Mouse (Mus musculus) neural tube, embryonic 11.5 days (tissue): ENCODE measurements at regions not wholly inside any gene's neighbourhood (a gene's known extent, or its start where the extent isn't known, plus 50 kb on each side); places are given as distances from the start of the nearest gene placed in this dataset.

Experiments used
- ATAC-seq: fragments of 200-750 bp; cut with Nextera tagmentation; 2 replicates; pipeline ENCODE4 v1.8.0; 2017; ENCODE audit warnings: moderate number of reproducible peaks, mild to moderate bottlenecking, moderate TSS enrichment, moderate library complexity; ENCODE audit not compliant: insufficient read depth, low FRiP score, low TSS enrichment
- DNase-seq: peaks from one replicate; pipeline ENCODE4 v3.0.0-alpha.2; 2015; ENCODE audit warnings: low spot score
- H3K27ac ChIP-seq: fragments of 300-500 bp; sonication (generic); 2 replicates; pipeline ENCODE4 v1.5.1; 2014; ENCODE audit warnings: low read depth, mild to moderate bottlenecking, low read length
- H3K27me3 ChIP-seq: fragments of 300-500 bp; sonication (generic); 2 replicates; pipeline ENCODE4 v1.6.1; 2014; ENCODE audit warnings: mild to moderate bottlenecking, low read length, mixed read lengths; ENCODE audit not compliant: control insufficient read depth, insufficient read depth
- H3K36me3 ChIP-seq: fragments of 300-500 bp; sonication (generic); 2 replicates; pipeline ENCODE4 v1.6.1; 2014; ENCODE audit warnings: mild to moderate bottlenecking, low read length, moderate library complexity, mixed read lengths; ENCODE audit not compliant: control insufficient read depth, insufficient read depth
- H3K4me1 ChIP-seq: fragments of 300-500 bp; sonication (generic); 2 replicates; pipeline ENCODE4 v1.6.1; 2014; ENCODE audit warnings: low read length, mixed read lengths; ENCODE audit not compliant: control insufficient read depth, insufficient read depth
- H3K4me2 ChIP-seq: fragments of 300-500 bp; sonication (generic); 2 replicates; pipeline ENCODE4 v1.6.1; 2014; ENCODE audit warnings: low read depth, mild to moderate bottlenecking, moderate library complexity
- H3K4me3 ChIP-seq: fragments of 300-500 bp; sonication (generic); 2 replicates; pipeline ENCODE4 v1.5.1; 2014; ENCODE audit warnings: low read depth, low read length
- H3K9ac ChIP-seq: fragments of 300-500 bp; sonication (generic); 2 replicates; pipeline ENCODE4 v1.6.1; 2014; ENCODE audit warnings: mild to moderate bottlenecking, low read length
- H3K9me3 ChIP-seq: fragments of 300-500 bp; sonication (generic); 2 replicates; pipeline ENCODE4 v1.6.1; 2016; ENCODE audit warnings: low read length; ENCODE audit not compliant: control insufficient read depth
- WGBS: fragments of 180-500 bp; shearing (Covaris S2); extraction: QIAGEN DNeasy Blood & Tissue Kit; methylation state at CpG from one replicate; pipeline ENCODE4 v1.1.7; 2014; 5-methylcytosine and 5-hydroxymethylcytosine counted together

- Histone ChIP-seq H3K4me2 (no peak overlapping the region), H3K9ac (no peak overlapping the region), H3K4me3 (no peak overlapping the region), H3K36me3 (no peaks in the 10 kb centered on the region), H3K27me3 (no peaks in the 10 kb centered on the region), H3K9me3 (no peaks in the 10 kb centered on the region), H3K4me1 (peaks cover 2% of the 10 kb centered on the region; the same call in 1 of the 2 replicates), H3K27ac (no peak overlapping the region)
- DNase-seq (no peak), ATAC-seq (no peak)
- whole genome bisulfite sequencing, result 73% methylated on average over 7 of the region's 7 CpGs
Measured at GRCm38 (mm10) chr13:84021771-84022170, 200.3 kb upstream of the Tmem161b start.

DNA sequence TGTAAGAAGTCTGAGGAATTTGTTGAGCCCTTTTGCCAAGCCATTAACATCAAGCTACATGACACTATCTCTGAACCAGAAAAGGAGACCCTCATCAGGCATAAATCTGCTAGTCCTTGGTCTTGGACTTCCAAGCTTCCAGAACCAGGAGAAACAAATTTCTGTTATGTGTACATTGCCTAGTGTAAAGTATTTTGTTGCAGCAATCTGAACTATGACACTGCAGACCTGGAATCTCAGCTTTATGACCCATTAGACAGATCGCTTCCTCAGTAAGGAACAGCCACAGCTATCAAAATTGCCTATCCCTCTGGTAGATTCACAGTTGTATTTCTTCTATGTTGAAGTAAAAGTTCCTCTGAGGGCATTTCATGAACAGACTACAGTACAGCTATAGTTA, 199.1 kb upstream of the Tmem161b start:
- DNase-seq (no peak), ATAC-seq (no peak)
- Histone ChIP-seq H3K9me3 (no peaks in the 10 kb centered on the region), H3K9ac (no peak overlapping the region), H3K4me2 (no peak overlapping the region), H3K4me1 (peaks cover 2% of the 10 kb centered on the region; the same call in 1 of the 2 replicates), H3K36me3 (no peaks in the 10 kb centered on the region), H3K27ac (no peak overlapping the region), H3K27me3 (no peaks in the 10 kb centered on the region), H3K4me3 (no peak overlapping the region)
- WGBS, result 85% methylated on average over 1 of the region's 1 CpGs

- Histone ChIP-seq H3K4me1 (peaks cover 2% of the 10 kb centered on the region; the same call in 1 of the 2 replicates), H3K9me3 (no peaks in the 10 kb centered on the region), H3K9ac (no peak overlapping the region), H3K4me3 (no peak overlapping the region), H3K27ac (no peak overlapping the region), H3K4me2 (no peak overlapping the region), H3K27me3 (no peaks in the 10 kb centered on the region), H3K36me3 (no peaks in the 10 kb centered on the region)
- DNase-seq, result no peak
- WGBS, result 55% methylated on average over 5 of the region's 5 CpGs
- ATAC-seq, result peak; percentile 58; the same call in 1 of the 2 replicates
Measured at GRCm38 (mm10) chr13:84023637-84024036, 198.5 kb upstream of the Tmem161b start.

GRCm38 (mm10) chr13:84025348-84025747, 196.7 kb upstream of the Tmem161b start:
- H3K9me3 ChIP-seq, result no peaks in the 10 kb centered on the region
- H3K4me3 ChIP-seq, result no peak overlapping the region
- H3K9ac ChIP-seq, result no peak overlapping the region
- no peak overlapping the region for H3K4me2 ChIP-seq
- ATAC-seq (no peak), DNase-seq (no peak)
- no peaks in the 10 kb centered on the region for H3K36me3 ChIP-seq
- H3K4me1 ChIP-seq, result peaks cover 2% of the 10 kb centered on the region; the same call in 1 of the 2 replicates
- no peak overlapping the region for H3K27ac ChIP-seq
- H3K27me3 ChIP-seq, result no peaks in the 10 kb centered on the region
- WGBS, result 91% methylated on average over 2 of the region's 2 CpGs

DNA sequence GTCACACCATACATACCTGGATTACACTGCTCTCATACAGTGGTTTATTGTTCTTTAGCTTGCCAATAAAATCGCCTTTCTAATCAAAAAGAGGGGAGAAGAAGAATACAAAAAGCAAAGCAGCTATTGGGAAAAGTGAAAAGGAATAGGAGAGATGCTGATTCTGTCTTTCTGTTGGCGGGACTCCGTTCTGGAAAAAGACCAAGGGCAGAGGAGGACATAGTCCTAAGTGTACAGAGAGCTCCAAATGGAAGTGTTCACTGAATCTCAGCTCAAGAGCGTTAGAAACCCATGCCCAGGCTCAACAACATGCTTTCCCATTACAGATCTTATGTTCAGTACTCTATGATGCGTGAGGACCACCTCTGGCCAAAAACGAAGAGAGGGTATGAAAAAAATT, 174.4 kb upstream of the Tmem161b start:
- no peak for DNase-seq
- H3K4me1 ChIP-seq, result no peaks in the 10 kb centered on the region
- no peaks in the 10 kb centered on the region for H3K27me3 ChIP-seq
- no peaks in the 10 kb centered on the region for H3K9me3 ChIP-seq
- no peaks in the 10 kb centered on the region for H3K36me3 ChIP-seq
- 84% methylated on average over 6 of the region's 6 CpGs for WGBS
- H3K4me3 ChIP-seq, result no peak overlapping the region
- H3K4me2 ChIP-seq, result no peak overlapping the region
- H3K27ac ChIP-seq, result no peak overlapping the region
- ATAC-seq, result no peak
- no peak overlapping the region for H3K9ac ChIP-seq

DNA sequence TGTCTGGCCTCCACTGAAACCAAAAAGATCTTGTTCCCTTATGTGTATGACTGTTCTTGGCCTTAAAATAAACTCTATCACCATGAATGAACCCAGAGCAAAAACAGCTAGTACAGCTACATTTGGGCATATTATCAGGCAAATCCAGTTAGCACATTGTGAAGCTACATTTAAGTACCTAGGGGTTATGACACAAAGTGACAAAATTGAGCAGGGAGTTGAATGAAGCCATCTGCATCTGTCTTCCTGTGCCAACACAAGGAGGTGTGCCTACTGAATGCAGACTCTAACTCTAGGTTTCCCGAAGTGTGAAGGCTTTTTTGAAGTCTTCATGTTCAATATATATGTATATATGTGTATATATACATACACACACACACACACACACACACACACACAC, 169.9 kb upstream of the Tmem161b start:
- no peaks in the 10 kb centered on the region for H3K4me1 ChIP-seq
- WGBS, result 88% methylated on average over 1 of the region's 1 CpGs
- H3K9ac ChIP-seq, result no peak overlapping the region
- no peak overlapping the region for H3K4me3 ChIP-seq
- no peak overlapping the region for H3K27ac ChIP-seq
- no peaks in the 10 kb centered on the region for H3K36me3 ChIP-seq
- no peak for ATAC-seq
- H3K9me3 ChIP-seq, result no peaks in the 10 kb centered on the region
- H3K4me2 ChIP-seq, result no peak overlapping the region
- no peak for DNase-seq
- no peaks in the 10 kb centered on the region for H3K27me3 ChIP-seq

DNA sequence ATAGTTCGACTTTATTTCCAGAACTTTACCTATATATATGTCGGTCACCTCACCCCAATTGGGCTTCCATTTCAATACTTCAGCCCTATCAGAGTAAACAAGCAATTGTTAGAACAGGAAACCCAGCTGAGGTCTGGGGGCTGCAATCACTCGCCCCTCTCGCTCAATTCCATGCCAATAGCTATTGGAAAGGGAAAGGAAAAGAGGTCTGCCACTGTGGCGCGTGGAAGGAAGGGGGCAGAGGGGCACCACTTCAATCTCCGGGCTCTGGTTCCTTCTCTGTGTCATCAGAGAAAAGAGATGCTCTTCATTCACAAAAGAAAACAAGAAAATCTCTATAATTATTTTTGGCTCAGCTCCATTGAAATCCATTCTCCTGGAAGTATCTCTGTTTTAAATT, 167.1 kb upstream of the Tmem161b start:
- Histone ChIP-seq H3K9ac (no peak overlapping the region), H3K4me3 (no peak overlapping the region), H3K36me3 (no peaks in the 10 kb centered on the region), H3K27me3 (no peaks in the 10 kb centered on the region), H3K4me1 (peaks cover 4% of the 10 kb centered on the region; the same call in 1 of the 2 replicates), H3K27ac (no peak overlapping the region), H3K9me3 (no peaks in the 10 kb centered on the region), H3K4me2 (no peak overlapping the region)
- DNase-seq (no peak), ATAC-seq (no peak)
- WGBS, result 71% methylated on average over 7 of the region's 7 CpGs

GRCm38 (mm10) chr13:84055576-84055975, 166.5 kb upstream of the Tmem161b start:
- H3K9ac ChIP-seq, result no peak overlapping the region
- H3K9me3 ChIP-seq, result no peaks in the 10 kb centered on the region
- H3K27ac ChIP-seq, result no peak overlapping the region
- H3K36me3 ChIP-seq, result no peaks in the 10 kb centered on the region
- peaks cover 4% of the 10 kb centered on the region; the same call in 1 of the 2 replicates for H3K4me1 ChIP-seq
- no peak overlapping the region for H3K4me3 ChIP-seq
- ATAC-seq (no peak), DNase-seq (no peak)
- no peaks in the 10 kb centered on the region for H3K27me3 ChIP-seq
- H3K4me2 ChIP-seq, result no peak overlapping the region

DNA sequence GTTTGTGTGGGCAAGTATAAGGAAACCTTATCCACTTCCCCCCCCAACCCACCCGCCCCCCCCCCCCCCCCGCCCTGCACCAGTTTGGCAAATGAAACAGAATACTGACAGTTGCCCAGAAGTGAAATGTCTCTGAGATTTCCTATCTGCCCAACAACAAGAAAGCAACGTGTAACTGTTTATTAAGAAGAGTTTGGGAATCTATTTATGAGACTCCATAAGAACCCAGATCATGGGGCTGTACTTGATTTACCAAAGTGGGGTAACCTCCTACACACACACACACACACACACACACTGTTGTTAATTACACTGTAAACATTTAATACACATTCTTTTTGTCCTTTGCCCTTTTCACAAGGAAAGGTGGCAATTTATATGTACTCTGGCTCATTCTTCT, 165.6 kb upstream of the Tmem161b start:
- no peaks in the 10 kb centered on the region for H3K9me3 ChIP-seq
- DNase-seq (no peak), ATAC-seq (no peak)
- H3K4me2 ChIP-seq, result no peak overlapping the region
- H3K9ac ChIP-seq, result no peak overlapping the region
- no peaks in the 10 kb centered on the region for H3K27me3 ChIP-seq
- H3K36me3 ChIP-seq, result no peaks in the 10 kb centered on the region
- H3K4me3 ChIP-seq, result no peak overlapping the region
- WGBS, result 64% methylated on average over 3 of the region's 3 CpGs
- peak overlapping the region; percentile 86 for H3K27ac ChIP-seq
- H3K4me1 ChIP-seq, result peaks cover 4% of the 10 kb centered on the region; the same call in 1 of the 2 replicates
